Mouse (Mus musculus) T-cell, adult 2 months (primary cell): ENCODE measurements around the gene Psmc2.

Experiments used
- DNase-seq: peaks from one replicate; pipeline ENCODE4 v3.0.0; 2022; ENCODE audit warnings: low spot score

Gene Psmc2

GRCm38 (mm10) chr5:21785053-21785452 is at the start of gene Psmc2, which contains the start of gene Dnajc2:
Psmc2 (plus strand) TSS chr5:21785283.
Dnajc2 (minus strand) TSS chr5:21785251.
- peak; percentile 90 for DNase-seq

- peak; percentile 69 for DNase-seq
These were observed 49.5 kb upstream of the Psmc2 start for GRCm38 (mm10) chr5:21735584-21735983.

DNA sequence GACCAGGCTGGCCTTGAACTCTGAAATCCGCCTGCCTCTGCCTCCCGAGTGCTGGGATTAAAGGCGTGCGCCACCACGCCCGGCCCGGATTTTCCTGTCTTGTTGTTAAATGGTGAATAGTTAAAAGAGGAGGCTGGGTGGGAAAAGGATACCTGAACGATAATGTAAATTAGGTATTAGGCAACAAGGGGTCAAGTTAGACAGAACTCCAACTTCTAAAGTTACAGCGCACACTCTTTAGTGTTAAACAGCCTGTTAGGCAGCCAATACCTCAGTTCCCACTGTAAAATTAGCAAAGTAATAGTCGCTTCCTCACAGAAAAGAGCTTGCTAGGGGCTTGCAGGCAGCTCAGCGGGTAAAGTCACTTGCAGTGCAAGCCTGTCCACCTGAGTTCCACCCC is 49.0 kb upstream of the Psmc2 start:
- no peak for DNase-seq

DNA sequence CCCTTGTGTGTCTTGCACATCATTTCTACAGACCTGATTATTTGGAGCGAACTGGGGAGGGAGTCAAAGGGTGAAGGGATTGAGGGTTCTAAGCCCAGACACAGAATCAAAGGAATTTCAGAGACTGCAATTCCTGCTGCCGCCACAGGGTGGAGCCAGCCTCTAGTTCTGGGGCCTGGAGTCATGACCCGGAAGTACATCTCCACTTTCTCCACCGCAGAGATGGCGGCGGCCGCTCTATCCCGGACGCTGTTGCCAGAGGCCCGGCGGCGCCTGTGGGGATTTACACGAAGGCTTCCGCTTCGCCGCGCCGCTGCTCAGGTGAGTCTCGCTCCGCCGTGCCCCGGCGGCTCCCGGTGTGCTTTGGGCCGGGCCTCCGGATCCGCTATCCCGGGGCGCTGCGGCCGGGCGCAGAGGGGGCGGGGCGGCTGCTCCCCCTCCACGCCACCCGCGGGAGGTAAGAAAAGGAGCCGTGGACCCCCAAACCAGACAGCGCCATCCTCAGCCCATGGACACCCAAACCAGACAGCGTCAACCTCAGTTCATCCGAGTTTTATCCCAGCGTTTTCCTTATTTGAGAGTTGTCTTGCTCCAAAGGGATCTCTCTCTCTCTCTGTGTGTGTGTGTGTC is 48.0 kb upstream of the Psmc2 start, which contains the start of gene Pmpcb:
Pmpcb (plus strand) TSS at position 186 of the 630 bp plus-strand sequence.
- peak; percentile 88 for DNase-seq

GRCm38 (mm10) chr5:21737620-21738019 is 47.5 kb upstream of the Psmc2 start:
- no peak for DNase-seq

- DNase-seq: no peak
These were observed 46.0 kb upstream of the Psmc2 start for GRCm38 (mm10) chr5:21739120-21739519.

GRCm38 (mm10) chr5:21739881-21740280 is 45.2 kb upstream of the Psmc2 start:
- no peak for DNase-seq

DNA sequence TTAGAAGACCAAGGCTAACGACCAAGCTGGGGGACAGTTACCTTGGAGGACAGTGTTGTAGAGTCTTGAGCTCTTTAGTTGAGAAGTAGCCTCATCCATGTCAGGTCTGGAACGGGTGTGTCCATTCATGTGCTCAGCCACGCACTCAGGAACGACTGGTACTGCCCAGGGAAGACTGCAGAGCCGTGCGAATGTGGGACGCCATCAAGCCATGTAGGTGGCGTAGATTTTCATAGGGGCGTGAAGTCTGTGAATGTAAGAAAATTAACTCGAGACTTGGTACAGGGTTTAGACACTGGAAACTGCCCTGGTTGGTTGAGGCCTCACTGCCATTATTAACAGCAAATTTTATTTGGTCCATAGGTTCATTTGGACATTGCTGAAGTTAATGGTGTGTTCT is 41.5 kb upstream of the Psmc2 start:
- DNase-seq: no peak

DNA sequence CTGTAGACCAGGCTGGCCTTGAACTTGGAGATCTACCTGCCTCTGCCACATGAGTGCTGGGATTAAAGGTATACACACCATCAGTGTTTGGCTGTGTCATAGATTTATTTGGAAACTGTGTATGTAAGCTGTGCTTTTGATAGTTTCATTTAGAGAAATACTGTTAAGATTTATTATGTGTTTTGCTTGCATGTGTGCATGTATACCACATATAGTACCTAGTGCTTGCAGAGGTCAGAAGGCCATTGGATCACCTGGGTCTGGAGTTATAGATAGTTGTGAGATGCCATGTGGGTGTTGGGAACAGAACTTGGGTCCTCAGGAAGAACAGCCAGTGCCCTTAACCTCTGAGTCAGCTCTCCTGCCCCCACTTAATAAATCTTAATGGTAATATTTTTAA is 40.4 kb upstream of the Psmc2 start:
- DNase-seq: no peak

- DNase-seq: no peak
These were observed 39.1 kb upstream of the Psmc2 start for GRCm38 (mm10) chr5:21745966-21746365.

DNA sequence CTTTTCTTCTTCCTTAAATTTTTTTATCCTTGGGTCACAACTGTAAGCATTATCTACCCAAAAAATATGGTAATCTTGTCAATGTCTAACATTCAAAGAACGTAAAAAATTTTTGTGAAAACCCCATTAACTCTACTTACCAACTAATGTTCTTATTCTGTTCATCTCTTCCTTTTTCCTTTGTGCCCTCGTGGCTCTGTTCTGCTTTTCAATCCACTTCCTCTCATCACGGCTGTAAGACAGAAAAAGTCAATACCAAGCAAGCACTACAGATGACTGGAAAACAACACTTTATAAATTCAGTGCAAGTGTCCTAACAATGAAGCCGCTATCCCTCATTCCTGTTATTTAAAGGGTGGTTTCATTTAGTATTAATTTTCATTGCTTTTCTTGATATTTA is 16.6 kb upstream of the Psmc2 start:
- no peak for DNase-seq

GRCm38 (mm10) chr5:21769841-21770240 is 15.2 kb upstream of the Psmc2 start:
- DNase-seq: no peak

DNA sequence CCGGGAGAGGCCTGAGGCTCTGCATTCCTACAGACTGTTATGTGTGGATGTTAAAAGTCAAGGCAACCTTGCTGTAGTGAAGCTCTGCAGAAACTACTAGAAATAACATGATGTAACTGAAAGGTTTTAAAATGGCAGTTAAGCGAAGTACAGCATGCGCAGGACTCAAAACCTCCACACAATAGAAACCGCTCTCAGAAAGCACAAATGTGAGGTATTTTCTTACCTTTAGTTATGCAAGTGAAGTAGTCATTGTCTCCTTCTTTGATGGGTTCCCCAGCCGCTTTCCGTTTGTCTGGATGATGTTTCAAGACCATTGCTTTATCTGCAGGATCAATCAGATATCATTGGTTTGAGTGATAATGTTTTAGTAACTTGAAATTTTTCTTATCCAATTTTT is 8.6 kb upstream of the Psmc2 start:
- DNase-seq: no peak

- DNase-seq: peak; percentile 7
These were observed 676 bp upstream of the Psmc2 start for GRCm38 (mm10) chr5:21784161-21785052.

- DNase-seq: no peak
These were observed 693 bp downstream of the Psmc2 start for GRCm38 (mm10) chr5:21785776-21786175.

- DNase-seq: peak; percentile 94
These were observed 1.4 kb downstream of the Psmc2 start for GRCm38 (mm10) chr5:21786258-21787185.

DNA sequence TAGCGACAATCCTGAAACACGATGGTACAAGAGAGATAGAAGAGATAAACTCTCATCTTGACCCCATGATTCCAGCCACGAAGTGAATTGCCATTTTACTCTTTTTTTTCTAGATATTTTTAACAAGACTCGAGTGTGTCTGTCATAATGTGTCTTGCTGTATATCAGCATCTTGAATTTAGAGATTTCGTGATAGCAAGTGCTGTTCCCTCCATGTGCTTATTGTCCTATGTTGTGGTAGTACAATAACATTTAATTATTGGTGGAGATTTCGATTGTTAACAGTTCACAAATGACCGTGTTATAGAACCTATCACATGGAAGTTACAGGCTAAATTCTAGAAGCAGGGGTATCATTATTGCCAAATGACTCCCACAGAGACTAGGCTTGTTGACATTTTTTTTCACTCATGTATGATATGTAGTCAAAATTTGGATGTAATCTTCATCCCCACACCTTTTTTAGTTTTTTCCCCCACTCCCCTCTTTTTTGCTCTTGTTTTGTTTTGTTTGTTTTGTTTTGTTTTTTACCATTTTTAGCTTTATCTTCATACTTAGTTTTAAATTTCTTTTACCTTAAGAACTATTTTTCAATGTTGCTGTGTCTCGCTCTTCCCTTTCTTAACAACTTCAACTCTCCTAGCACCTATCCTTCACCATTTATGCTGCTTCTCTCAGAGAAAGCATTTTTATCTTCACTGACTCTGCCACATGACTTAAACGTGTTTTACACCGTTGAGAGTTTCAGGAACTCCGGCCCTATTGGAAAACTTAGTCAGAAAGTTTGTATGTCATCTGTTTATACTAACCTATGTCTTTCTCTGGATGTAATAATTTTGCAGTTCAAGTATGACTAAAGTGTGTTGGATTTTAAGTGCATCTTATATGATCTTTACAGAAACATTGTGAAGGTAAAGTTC is 2.4 kb downstream of the Psmc2 start:
- DNase-seq: no peak

GRCm38 (mm10) chr5:21789061-21789460 is 4.0 kb downstream of the Psmc2 start:
- DNase-seq: no peak

DNA sequence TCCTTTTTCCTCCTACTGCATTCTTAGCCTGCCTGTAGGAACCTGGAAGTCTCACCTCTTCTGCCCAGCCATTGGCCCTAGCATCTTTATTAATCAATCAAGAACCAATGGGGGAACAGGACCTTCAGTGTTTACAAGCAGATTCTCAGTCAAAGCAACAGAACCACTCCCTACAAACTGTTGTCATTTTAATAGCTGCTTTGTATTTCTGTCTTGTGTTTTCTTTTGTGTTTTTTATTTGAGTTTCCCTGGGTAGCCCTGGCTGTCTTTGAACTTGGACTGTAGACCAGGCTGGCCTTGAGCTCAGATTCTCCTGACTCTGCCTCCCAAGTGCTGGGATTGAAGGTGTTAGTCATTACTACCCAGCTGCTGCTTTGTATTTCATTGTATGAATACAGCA is 7.1 kb downstream of the Psmc2 start:
- DNase-seq: no peak

GRCm38 (mm10) chr5:21802907-21803306 is 17.8 kb downstream of the Psmc2 start:
- DNase-seq: no peak

DNA sequence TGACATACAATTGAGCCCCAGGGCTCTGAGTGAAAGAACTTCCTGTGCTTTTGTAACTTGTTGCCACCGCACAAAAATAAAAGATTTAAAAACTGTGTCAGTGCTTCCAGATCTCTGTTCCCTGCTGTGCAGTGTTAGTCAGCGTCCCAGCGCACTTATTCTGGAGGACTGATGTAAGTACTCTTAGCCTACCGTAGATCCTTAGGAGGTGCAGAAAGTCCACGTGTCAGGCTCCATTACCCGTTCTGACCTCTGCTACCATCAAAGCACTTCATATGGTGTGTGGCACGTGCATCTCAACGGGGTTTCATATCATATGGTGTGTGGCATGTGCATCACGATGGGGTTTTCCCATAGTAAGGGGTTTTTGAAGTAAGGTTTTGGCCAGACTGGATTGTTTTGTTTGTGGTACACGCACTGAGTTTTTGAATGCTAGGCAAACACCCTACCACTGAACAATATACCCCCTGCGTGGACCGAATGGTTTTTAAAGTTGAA is 18.7 kb downstream of the Psmc2 start:
- no peak for DNase-seq
